Mouse (Mus musculus): ENCODE measurements around the gene Nxph3. TPM values are rescaled to one million over a fixed set of nuclear protein-coding genes. Genes with fewer than 3 reads are reported as not detected.

Nxph3 gene
- polyA plus RNA-seq, 1 experiment from 2014 or later = 0.74 TPM

DNA sequence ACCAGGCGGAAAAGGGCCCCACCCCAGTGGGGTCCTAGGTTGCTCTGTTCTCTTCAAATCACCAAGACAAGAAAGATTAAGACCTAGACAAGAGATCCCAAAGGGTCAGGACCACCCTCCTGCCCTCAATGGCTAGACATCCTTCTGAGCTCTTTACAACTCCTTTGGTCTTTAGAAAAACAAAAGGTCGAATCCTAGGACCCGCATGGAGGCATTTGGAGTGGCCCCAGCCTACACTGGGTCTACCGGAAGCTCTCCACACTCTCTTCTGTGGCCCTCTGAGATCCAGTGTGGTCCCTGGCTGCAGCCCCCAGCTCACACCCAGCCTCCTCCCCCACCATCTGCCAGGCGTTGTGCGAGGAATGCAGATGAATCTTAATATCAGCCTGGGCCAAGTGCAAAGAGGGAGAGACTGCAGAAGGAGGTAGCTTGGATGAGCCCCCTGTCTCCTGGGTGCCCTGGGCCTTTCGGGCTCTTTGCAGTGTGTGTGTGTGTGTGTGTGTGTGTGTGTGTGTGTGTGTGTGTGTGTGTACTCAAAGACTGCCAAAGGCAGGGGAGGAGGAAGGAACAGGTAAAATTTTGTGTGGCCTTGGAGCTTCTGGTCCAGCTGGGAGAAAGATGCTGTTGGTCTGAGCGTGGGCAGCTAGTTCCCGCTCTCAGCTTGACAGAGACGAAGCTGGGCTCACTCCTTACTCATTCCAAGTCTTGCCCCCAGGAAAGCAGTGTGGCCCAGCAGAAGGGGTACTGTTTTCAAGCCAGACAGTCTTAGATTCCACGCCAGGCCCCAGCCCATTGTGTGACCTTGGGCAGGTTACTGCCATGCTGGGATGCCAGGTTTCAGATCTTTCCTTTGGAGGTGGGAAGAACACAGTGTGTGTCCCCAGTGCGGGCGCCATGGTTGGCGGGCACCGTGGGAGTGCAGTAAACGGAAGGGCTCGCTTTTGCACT lies 1.3 kb upstream of the Nxph3 start:
- no peak for ATAC-seq (ENCODE audit: low read depth)
- Histone ChIP-seq H3K36me3 (no peaks in the 10 kb centered on the region), H3K4me2 (no peak overlapping the region), H3K27me3 (peaks cover 51% of the 10 kb centered on the region), H3K4me1 (replicated peaks) (peaks cover 56% of the 10 kb centered on the region), H3K4me3 (no peak overlapping the region), H3K9ac (no peak overlapping the region), H3K9me3 (no peaks in the 10 kb centered on the region), H3K27ac (replicated peaks) (no peak overlapping the region)
- WGBS = 31% methylated on average over 17 of the region's 17 CpGs

GRCm38 (mm10) chr11:95513461-95514297 lies 691 bp downstream of the Nxph3 start:
- H3K4me1 ChIP-seq (replicated peaks) = peaks cover 43% of the 10 kb centered on the region
- WGBS = under 1% methylated on average over 66 of the region's 66 CpGs
- no peaks in the 10 kb centered on the region for H3K36me3 ChIP-seq
- peak; percentile 38 for ATAC-seq (ENCODE audit: low read depth)
- peak overlapping the region; percentile 97 for H3K4me2 ChIP-seq
- peak overlapping the region; percentile 53 for H3K4me3 ChIP-seq
- H3K27ac ChIP-seq (replicated peaks) = no peak overlapping the region
- peaks cover 49% of the 10 kb centered on the region for H3K27me3 ChIP-seq
- no peaks in the 10 kb centered on the region for H3K9me3 ChIP-seq
- peak overlapping the region; percentile 69 for H3K9ac ChIP-seq

DNA sequence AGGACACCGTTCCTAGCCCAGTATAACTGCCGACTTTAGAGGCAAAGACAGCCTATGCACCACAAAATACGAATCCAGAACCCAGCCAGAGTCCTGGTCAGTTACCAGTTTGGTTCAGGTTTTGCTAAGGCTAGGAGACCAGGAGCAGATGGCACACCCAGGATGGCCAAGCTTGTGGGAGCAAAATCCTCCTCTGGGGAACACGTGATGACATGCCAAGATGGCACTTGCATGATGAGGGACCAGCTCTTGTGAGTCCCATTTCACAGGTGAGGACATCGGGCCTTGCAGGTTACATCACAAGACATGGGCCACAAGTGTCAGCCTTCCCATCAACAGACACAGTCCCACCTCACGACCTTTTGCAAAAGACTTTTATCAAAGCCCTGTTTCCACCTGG lies 2.0 kb downstream of the Nxph3 start:
- ATAC-seq (ENCODE audit: low read depth) = no peak
- no peak overlapping the region for H3K9ac ChIP-seq
- H3K36me3 ChIP-seq = no peaks in the 10 kb centered on the region
- peaks cover 43% of the 10 kb centered on the region for H3K4me1 ChIP-seq (replicated peaks)
- no peaks in the 10 kb centered on the region for H3K9me3 ChIP-seq
- H3K4me3 ChIP-seq = no peak overlapping the region
- peaks cover 49% of the 10 kb centered on the region for H3K27me3 ChIP-seq
- H3K27ac ChIP-seq (replicated peaks) = no peak overlapping the region
- WGBS = 83% methylated on average over 6 of the region's 6 CpGs
- H3K4me2 ChIP-seq = no peak overlapping the region

DNA sequence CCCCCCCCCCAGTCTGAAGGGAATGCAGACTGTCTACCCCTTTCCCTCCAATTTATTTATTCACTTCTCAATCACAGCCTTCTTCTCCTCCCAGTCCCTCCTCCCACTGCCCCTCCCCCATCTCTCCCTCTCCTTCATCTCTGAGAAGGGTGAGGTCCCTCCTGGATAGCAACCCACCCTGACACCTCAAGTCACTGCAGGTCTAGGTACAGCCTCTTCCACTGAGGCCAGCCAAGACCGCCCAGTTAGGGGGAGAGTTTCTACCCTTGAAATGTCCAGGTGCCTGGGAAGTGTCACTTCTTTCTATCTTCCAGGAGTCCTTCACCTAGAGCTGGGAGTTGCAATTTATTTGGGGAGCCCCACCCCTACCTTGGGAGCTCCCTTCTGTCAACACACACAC lies 2.5 kb downstream of the Nxph3 start:
- 86% methylated on average over 1 of the region's 1 CpGs for WGBS
- H3K36me3 ChIP-seq = no peaks in the 10 kb centered on the region

DNA sequence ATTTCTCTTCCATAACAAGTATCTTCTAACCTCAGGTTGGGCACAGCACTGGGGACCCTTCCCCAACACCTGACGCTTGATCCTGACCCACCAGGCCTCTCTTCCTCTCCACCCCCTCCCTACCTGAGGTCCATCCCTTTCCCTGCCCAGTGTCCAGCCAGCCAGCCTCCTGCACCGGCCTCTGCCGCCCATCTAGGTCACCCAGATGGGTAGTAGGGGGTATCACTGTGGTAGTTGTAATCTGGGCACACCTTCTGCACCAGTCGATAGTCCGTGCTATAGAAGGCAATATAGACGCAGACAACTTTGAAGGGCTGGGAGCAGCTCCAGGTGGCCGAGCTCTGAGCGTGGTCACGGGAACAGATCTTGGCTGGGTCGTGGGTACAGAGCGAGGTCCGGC lies 3.7 kb downstream of the Nxph3 start:
- WGBS = 93% methylated on average over 12 of the region's 12 CpGs
- no peak overlapping the region for H3K9ac ChIP-seq
- no peaks in the 10 kb centered on the region for H3K36me3 ChIP-seq
- ATAC-seq (ENCODE audit: low read depth) = no peak
- H3K4me3 ChIP-seq = no peak overlapping the region
- no peak overlapping the region for H3K27ac ChIP-seq (replicated peaks)
- peaks cover 26% of the 10 kb centered on the region for H3K4me1 ChIP-seq (replicated peaks)
- H3K9me3 ChIP-seq = no peaks in the 10 kb centered on the region
- no peak overlapping the region for H3K4me2 ChIP-seq
- H3K27me3 ChIP-seq = peaks cover 46% of the 10 kb centered on the region

More for the DNA sequence above, 2.5 kb downstream of the Nxph3 start:
- no peak for ATAC-seq (ENCODE audit: low read depth)
- Histone ChIP-seq H3K9me3 (no peaks in the 10 kb centered on the region), H3K27me3 (peaks cover 49% of the 10 kb centered on the region), H3K27ac (replicated peaks) (no peak overlapping the region), H3K9ac (no peak overlapping the region), H3K4me1 (replicated peaks) (peaks cover 39% of the 10 kb centered on the region), H3K4me2 (no peak overlapping the region), H3K4me3 (no peak overlapping the region)

- H3K4me3 ChIP-seq = no peak overlapping the region
- H3K27ac ChIP-seq (replicated peaks) = no peak overlapping the region
- ATAC-seq (ENCODE audit: low read depth) = no peak
- H3K4me1 ChIP-seq (replicated peaks) = peaks cover 17% of the 10 kb centered on the region
- H3K9me3 ChIP-seq = no peaks in the 10 kb centered on the region
- 84% methylated on average over 6 of the region's 6 CpGs for WGBS
- H3K9ac ChIP-seq = no peak overlapping the region
- H3K4me2 ChIP-seq = no peak overlapping the region
- H3K36me3 ChIP-seq = no peaks in the 10 kb centered on the region
- H3K27me3 ChIP-seq = peaks cover 31% of the 10 kb centered on the region
Observed at GRCm38 (mm10) chr11:95509126-95509717, 5.1 kb downstream of the Nxph3 start.

- H3K9ac ChIP-seq = no peak overlapping the region
- ATAC-seq (ENCODE audit: low read depth) = no peak
- no peak overlapping the region for H3K27ac ChIP-seq (replicated peaks)
- 65% methylated on average over 13 of the region's 13 CpGs for WGBS
- no peak overlapping the region for H3K4me2 ChIP-seq
- no peaks in the 10 kb centered on the region for H3K36me3 ChIP-seq
- H3K27me3 ChIP-seq = peaks cover 23% of the 10 kb centered on the region
- H3K9me3 ChIP-seq = no peaks in the 10 kb centered on the region
- H3K4me1 ChIP-seq (replicated peaks) = peaks cover 16% of the 10 kb centered on the region
- H3K4me3 ChIP-seq = no peak overlapping the region
Observed at GRCm38 (mm10) chr11:95508211-95508926, 6.0 kb downstream of the Nxph3 start.

GRCm38 (mm10) chr11:95507785-95508184 lies 6.6 kb downstream of the Nxph3 start:
- Histone ChIP-seq H3K4me3 (no peak overlapping the region), H3K27me3 (peaks cover 17% of the 10 kb centered on the region), H3K9ac (no peak overlapping the region), H3K36me3 (no peaks in the 10 kb centered on the region), H3K9me3 (no peaks in the 10 kb centered on the region), H3K27ac (replicated peaks) (no peak overlapping the region), H3K4me1 (replicated peaks) (peaks cover 13% of the 10 kb centered on the region), H3K4me2 (no peak overlapping the region)
- ATAC-seq (ENCODE audit: low read depth) = no peak
- WGBS = 80% methylated on average over 5 of the region's 5 CpGs

GRCm38 (mm10) chr11:95507041-95507716 lies 7.2 kb downstream of the Nxph3 start:
- Histone ChIP-seq H3K27ac (replicated peaks) (no peak overlapping the region), H3K4me2 (no peak overlapping the region), H3K36me3 (no peaks in the 10 kb centered on the region), H3K9ac (no peak overlapping the region), H3K4me1 (replicated peaks) (peaks cover 13% of the 10 kb centered on the region), H3K4me3 (no peak overlapping the region), H3K27me3 (peaks cover 11% of the 10 kb centered on the region), H3K9me3 (no peaks in the 10 kb centered on the region)
- 53% methylated on average over 12 of the region's 12 CpGs for WGBS
- no peak for ATAC-seq (ENCODE audit: low read depth)

GRCm38 (mm10) chr11:95504271-95504731 lies 10.1 kb downstream of the Nxph3 start:
- Histone ChIP-seq H3K9ac (no peak overlapping the region), H3K4me1 (replicated peaks) (peaks cover 21% of the 10 kb centered on the region), H3K36me3 (no peaks in the 10 kb centered on the region; the same call in 1 of the 2 replicates), H3K9me3 (no peaks in the 10 kb centered on the region), H3K4me2 (no peak overlapping the region), H3K27ac (replicated peaks) (no peak overlapping the region; the same call in 1 of the 2 replicates), H3K27me3 (no peaks in the 10 kb centered on the region; the same call in 1 of the 2 replicates), H3K4me3 (no peak overlapping the region)
- 65% methylated on average over 6 of the region's 6 CpGs for WGBS
- no peak for ATAC-seq (ENCODE audit: low read depth)
